Mouse (Mus musculus): ENCODE data around the gene Cep295nl.

- TF ChIP-seq CTCF (IDR thresholded peaks at IDR 0.05; ENCODE audit: insufficient read depth, low read depth, low read length) (no peak), POLR2A (IDR thresholded peaks at IDR 0.05; ENCODE audit: insufficient read depth, low read depth, low read length) (no peak)
Measured at GRCm38 (mm10) chr11:118321971-118322370, 20.3 kb downstream of the Cep295nl start.
